Mouse (Mus musculus) ES-Bruce4 (cell line): ENCODE data around the gene Cpsf4l.

Experiments
- CTCF ChIP-seq: IDR thresholded peaks from one replicate; pipeline ENCODE4 v1.8.1; 2011; ENCODE audit warnings: low read depth, low read length
- EP300 ChIP-seq: IDR thresholded peaks from 2 replicates; pipeline ENCODE4 v1.6.1; 2011; ENCODE audit warnings: low read depth, low read length; ENCODE audit not compliant: insufficient read depth
- POLR2A ChIP-seq: IDR thresholded peaks from one replicate; pipeline ENCODE4 v1.8.1; 2011; ENCODE audit warnings: low read length; ENCODE audit not compliant: insufficient read depth

- TF ChIP-seq EP300 (no peak), POLR2A (no peak), CTCF (no peak)
These were observed 39.1 kb upstream of the Cpsf4l start for GRCm38 (mm10) chr11:113748797-113749521.
